Mouse (Mus musculus) bone marrow macrophage, adult 2 months (primary cell): Measurements from ENCODE around the gene Coa7.

Experiments used
- CTCF ChIP-seq: IDR thresholded peaks from 2 replicates; pipeline ENCODE4 v1.5.1; 2012; ENCODE audit warnings: low read depth, mild to moderate bottlenecking, low read length, moderate library complexity
- POLR2A ChIP-seq: IDR thresholded peaks from 2 replicates; pipeline ENCODE4 v1.6.1; 2012; ENCODE audit warnings: mild to moderate bottlenecking, low read depth, low read length, borderline replicate concordance

- TF ChIP-seq CTCF (no peak), POLR2A (no peak)
Observed at GRCm38 (mm10) chr4:108380146-108380545, 52.2 kb downstream of the Coa7 start.
